Mouse (Mus musculus): ENCODE measurements around the gene Syn3. TPM values are rescaled to one million over a fixed set of nuclear protein-coding genes. Genes with fewer than 3 reads are reported as not detected.

Syn3 gene
- polyA plus RNA-seq, 1 experiment, result 0.18 TPM

- Histone ChIP-seq H3K27ac (ENCODE audit: insufficient read depth, low read length) (no peak overlapping the region), H3K36me3 (ENCODE audit: control insufficient read depth, insufficient read depth, low read length) (no peaks in the 10 kb centered on the region), H3K4me1 (ENCODE audit: control insufficient read depth, insufficient read depth, insufficient read length) (no peaks in the 10 kb centered on the region), H3K4me3 (ENCODE audit: extremely low read depth, insufficient read depth, insufficient read length) (no peak overlapping the region), H3K27me3 (ENCODE audit: control insufficient read depth, insufficient read depth, low read length) (no peaks in the 10 kb centered on the region)
- WGBS, result 85% methylated on average over 8 of the region's 8 CpGs
- TF ChIP-seq CTCF (IDR thresholded peaks at IDR 0.05; ENCODE audit: extremely low read depth, insufficient read depth, insufficient read length, insufficient replicate concordance) (no peak), POLR2A (IDR thresholded peaks at IDR 0.05; ENCODE audit: low read depth, low read length) (no peak)
- no peak for DNase-seq (ENCODE audit: low read depth in 1 of 2, low spot score in 2 of 2)
Observed at GRCm38 (mm10) chr10:86334581-86334980, 164.1 kb downstream of the Syn3 start.

DNA sequence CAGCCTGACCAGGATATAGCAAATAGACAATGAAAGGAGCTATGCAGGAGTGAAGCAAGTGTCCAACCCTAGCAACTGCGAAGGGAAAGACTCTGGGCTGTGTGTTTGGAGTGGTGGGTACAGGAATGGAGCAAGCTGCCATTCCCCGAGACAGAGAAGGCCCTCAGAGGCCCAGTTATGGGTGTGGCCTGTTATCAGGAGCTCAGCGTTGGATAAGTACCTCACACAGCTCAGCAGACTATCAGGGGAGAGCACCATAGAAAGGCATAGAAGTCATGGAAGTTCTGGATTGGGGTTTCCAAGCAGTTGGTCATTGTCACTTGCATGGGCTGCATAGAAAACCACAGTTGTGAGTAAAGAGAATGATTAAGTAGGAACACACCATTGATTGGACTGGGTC lies 165.8 kb downstream of the Syn3 start:
- H3K36me3 ChIP-seq (ENCODE audit: control insufficient read depth, insufficient read depth, low read length), result no peaks in the 10 kb centered on the region
- TF ChIP-seq CTCF (IDR thresholded peaks at IDR 0.05; ENCODE audit: extremely low read depth, insufficient read depth, insufficient read length, insufficient replicate concordance) (no peak), POLR2A (IDR thresholded peaks at IDR 0.05; ENCODE audit: low read depth, low read length) (no peak)
- no peak for DNase-seq (ENCODE audit: low read depth in 1 of 2, low spot score in 2 of 2)
- H3K27ac ChIP-seq (ENCODE audit: insufficient read depth, low read length), result no peak overlapping the region
- H3K27me3 ChIP-seq (ENCODE audit: control insufficient read depth, insufficient read depth, low read length), result no peaks in the 10 kb centered on the region
- 79% methylated on average over 3 of the region's 3 CpGs for WGBS
- H3K4me3 ChIP-seq (ENCODE audit: extremely low read depth, insufficient read depth, insufficient read length), result no peak overlapping the region
- no peaks in the 10 kb centered on the region for H3K4me1 ChIP-seq (ENCODE audit: control insufficient read depth, insufficient read depth, insufficient read length)

DNA sequence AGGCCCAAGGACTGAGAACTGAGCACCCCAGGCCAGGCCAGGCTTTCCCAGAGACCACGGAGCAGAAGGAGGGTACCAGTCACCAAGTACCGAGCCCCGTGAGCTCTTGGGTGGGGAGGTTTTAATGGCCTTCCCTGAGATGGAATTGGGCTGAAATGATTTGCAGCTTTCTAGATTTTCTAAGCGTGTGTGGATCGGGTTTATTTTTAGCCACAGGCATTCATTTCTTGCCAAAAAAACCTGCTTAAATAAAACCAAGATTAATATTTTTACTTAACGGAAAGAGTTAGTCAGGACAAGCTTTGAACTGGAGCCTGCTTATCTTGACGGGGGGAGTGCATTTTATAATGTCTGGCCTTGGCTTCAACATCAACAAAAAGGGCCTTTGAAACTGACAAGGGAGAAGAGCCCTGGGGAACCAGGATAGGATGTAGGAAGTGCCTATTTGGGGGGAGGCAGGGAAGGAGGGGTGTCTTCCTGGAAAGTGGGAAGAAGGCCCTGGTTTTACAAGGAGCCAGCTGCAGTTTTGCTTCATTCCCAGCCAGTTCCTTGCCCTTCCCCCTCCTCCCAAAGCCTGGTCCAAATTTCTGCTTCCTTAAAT lies 166.9 kb downstream of the Syn3 start:
- H3K27ac ChIP-seq (ENCODE audit: insufficient read depth, low read length), result no peak overlapping the region
- H3K4me1 ChIP-seq (ENCODE audit: control insufficient read depth, insufficient read depth, insufficient read length), result no peaks in the 10 kb centered on the region
- H3K4me3 ChIP-seq (ENCODE audit: extremely low read depth, insufficient read depth, insufficient read length), result no peak overlapping the region
- no peaks in the 10 kb centered on the region for H3K27me3 ChIP-seq (ENCODE audit: control insufficient read depth, insufficient read depth, low read length)
- H3K36me3 ChIP-seq (ENCODE audit: control insufficient read depth, insufficient read depth, low read length), result no peaks in the 10 kb centered on the region
- TF ChIP-seq CTCF (IDR thresholded peaks at IDR 0.05; ENCODE audit: extremely low read depth, insufficient read depth, insufficient read length, insufficient replicate concordance) (no peak), POLR2A (IDR thresholded peaks at IDR 0.05; ENCODE audit: low read depth, low read length) (no peak)
- DNase-seq (ENCODE audit: low read depth in 1 of 2, low spot score in 2 of 2), result no peak
- 77% methylated on average over 7 of the region's 7 CpGs for WGBS

DNA sequence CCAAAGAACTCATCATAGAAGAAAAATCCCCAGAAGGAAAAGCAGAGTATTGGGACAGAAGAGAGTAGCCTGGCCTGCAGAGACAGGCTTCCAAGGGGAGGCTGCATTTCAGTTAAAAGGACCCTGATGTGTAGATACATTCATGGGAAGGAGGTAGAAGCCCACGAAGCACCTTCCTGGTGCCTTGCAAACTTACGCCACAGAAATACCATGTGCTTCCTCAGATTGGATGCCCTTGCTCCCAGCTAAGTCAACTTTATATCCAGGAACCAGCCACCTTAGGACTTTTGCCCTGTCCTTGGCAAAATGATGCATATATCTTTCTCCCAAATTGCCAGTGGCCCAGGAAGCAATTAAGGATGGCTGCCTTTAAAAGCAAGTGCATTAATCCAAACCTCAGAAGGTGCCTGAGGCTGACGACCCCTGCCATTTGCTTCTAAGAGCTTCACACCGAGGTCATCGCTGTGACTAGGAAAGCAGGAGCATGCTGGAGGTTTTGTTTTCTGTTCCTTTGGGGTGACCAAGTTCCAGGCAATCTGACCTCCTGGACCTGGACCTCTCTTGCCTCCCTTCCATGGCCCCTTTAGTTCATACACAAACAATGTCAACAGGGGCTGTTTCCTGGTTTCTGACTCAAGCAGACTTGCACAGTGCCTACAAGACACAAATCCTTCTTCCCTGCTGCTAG lies 167.6 kb downstream of the Syn3 start:
- Histone ChIP-seq H3K4me3 (ENCODE audit: extremely low read depth, insufficient read depth, insufficient read length) (no peak overlapping the region), H3K4me1 (ENCODE audit: control insufficient read depth, insufficient read depth, insufficient read length) (no peaks in the 10 kb centered on the region), H3K27ac (ENCODE audit: insufficient read depth, low read length) (no peak overlapping the region), H3K36me3 (ENCODE audit: control insufficient read depth, insufficient read depth, low read length) (no peaks in the 10 kb centered on the region), H3K27me3 (ENCODE audit: control insufficient read depth, insufficient read depth, low read length) (no peaks in the 10 kb centered on the region)
- DNase-seq (ENCODE audit: low read depth in 1 of 2, low spot score in 2 of 2), result no peak
- no peak for TF ChIP-seq POLR2A (IDR thresholded peaks at IDR 0.05; ENCODE audit: low read depth, low read length)
- TF ChIP-seq CTCF (IDR thresholded peaks at IDR 0.05; ENCODE audit: extremely low read depth, insufficient read depth, insufficient read length, insufficient replicate concordance), result no peak
- 72% methylated on average over 5 of the region's 5 CpGs for WGBS

- no peak for DNase-seq (ENCODE audit: low read depth in 1 of 2, low spot score in 2 of 2)
- no peak overlapping the region for H3K27ac ChIP-seq (ENCODE audit: insufficient read depth, low read length)
- H3K4me3 ChIP-seq (ENCODE audit: extremely low read depth, insufficient read depth, insufficient read length), result no peak overlapping the region
- WGBS, result 92% methylated on average over 8 of the region's 8 CpGs
- TF ChIP-seq CTCF (IDR thresholded peaks at IDR 0.05; ENCODE audit: extremely low read depth, insufficient read depth, insufficient read length, insufficient replicate concordance) (no peak), POLR2A (IDR thresholded peaks at IDR 0.05; ENCODE audit: low read depth, low read length) (no peak)
- H3K4me1 ChIP-seq (ENCODE audit: control insufficient read depth, insufficient read depth, insufficient read length), result no peaks in the 10 kb centered on the region
- H3K27me3 ChIP-seq (ENCODE audit: control insufficient read depth, insufficient read depth, low read length), result no peaks in the 10 kb centered on the region
- H3K36me3 ChIP-seq (ENCODE audit: control insufficient read depth, insufficient read depth, low read length), result no peaks in the 10 kb centered on the region
Observed at GRCm38 (mm10) chr10:86329241-86329882, 169.3 kb downstream of the Syn3 start.

DNA sequence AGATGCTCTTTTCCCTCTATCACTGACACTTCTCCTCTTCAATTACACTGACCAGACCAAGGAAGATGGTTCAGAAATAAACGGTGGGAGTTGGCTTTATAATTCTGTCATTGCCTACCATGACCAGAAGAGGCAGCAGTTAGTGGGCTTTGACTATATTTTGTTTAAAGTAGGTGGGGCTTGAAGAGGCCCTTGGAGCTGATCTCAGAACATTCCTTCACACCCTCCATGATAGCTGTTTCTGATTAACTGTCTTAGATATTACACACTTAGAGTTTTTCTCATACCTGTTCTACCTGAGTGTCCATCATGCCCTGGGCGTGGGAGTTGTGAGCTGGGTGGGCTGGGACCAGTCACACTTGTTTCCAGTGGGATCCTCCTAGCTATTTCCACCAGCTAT lies 170.0 kb downstream of the Syn3 start:
- H3K4me1 ChIP-seq (ENCODE audit: control insufficient read depth, insufficient read depth, insufficient read length), result no peaks in the 10 kb centered on the region

GRCm38 (mm10) chr10:86328143-86328542 lies 170.6 kb downstream of the Syn3 start:
- WGBS, result 85% methylated on average over 4 of the region's 4 CpGs
- no peaks in the 10 kb centered on the region for H3K27me3 ChIP-seq (ENCODE audit: control insufficient read depth, insufficient read depth, low read length)
- no peak for DNase-seq (ENCODE audit: low read depth in 1 of 2, low spot score in 2 of 2)
- H3K4me3 ChIP-seq (ENCODE audit: extremely low read depth, insufficient read depth, insufficient read length), result no peak overlapping the region
- H3K27ac ChIP-seq (ENCODE audit: insufficient read depth, low read length), result no peak overlapping the region
- no peak for TF ChIP-seq CTCF (IDR thresholded peaks at IDR 0.05; ENCODE audit: extremely low read depth, insufficient read depth, insufficient read length, insufficient replicate concordance)
- TF ChIP-seq POLR2A (IDR thresholded peaks at IDR 0.05; ENCODE audit: low read depth, low read length), result no peak
- no peaks in the 10 kb centered on the region for H3K36me3 ChIP-seq (ENCODE audit: control insufficient read depth, insufficient read depth, low read length)
- no peaks in the 10 kb centered on the region for H3K4me1 ChIP-seq (ENCODE audit: control insufficient read depth, insufficient read depth, insufficient read length)

More for the DNA sequence above, 170.0 kb downstream of the Syn3 start:
- DNase-seq (ENCODE audit: low read depth in 1 of 2, low spot score in 2 of 2), result no peak
- Histone ChIP-seq H3K4me3 (ENCODE audit: extremely low read depth, insufficient read depth, insufficient read length) (no peak overlapping the region), H3K27ac (ENCODE audit: insufficient read depth, low read length) (no peak overlapping the region), H3K36me3 (ENCODE audit: control insufficient read depth, insufficient read depth, low read length) (no peaks in the 10 kb centered on the region), H3K27me3 (ENCODE audit: control insufficient read depth, insufficient read depth, low read length) (no peaks in the 10 kb centered on the region)
- WGBS, result 67% methylated on average over 2 of the region's 2 CpGs
- no peak for TF ChIP-seq POLR2A (IDR thresholded peaks at IDR 0.05; ENCODE audit: low read depth, low read length)
